Comparison of ENCODE assay signal across 8 mouse cellular contexts in the genomic region with DNA sequence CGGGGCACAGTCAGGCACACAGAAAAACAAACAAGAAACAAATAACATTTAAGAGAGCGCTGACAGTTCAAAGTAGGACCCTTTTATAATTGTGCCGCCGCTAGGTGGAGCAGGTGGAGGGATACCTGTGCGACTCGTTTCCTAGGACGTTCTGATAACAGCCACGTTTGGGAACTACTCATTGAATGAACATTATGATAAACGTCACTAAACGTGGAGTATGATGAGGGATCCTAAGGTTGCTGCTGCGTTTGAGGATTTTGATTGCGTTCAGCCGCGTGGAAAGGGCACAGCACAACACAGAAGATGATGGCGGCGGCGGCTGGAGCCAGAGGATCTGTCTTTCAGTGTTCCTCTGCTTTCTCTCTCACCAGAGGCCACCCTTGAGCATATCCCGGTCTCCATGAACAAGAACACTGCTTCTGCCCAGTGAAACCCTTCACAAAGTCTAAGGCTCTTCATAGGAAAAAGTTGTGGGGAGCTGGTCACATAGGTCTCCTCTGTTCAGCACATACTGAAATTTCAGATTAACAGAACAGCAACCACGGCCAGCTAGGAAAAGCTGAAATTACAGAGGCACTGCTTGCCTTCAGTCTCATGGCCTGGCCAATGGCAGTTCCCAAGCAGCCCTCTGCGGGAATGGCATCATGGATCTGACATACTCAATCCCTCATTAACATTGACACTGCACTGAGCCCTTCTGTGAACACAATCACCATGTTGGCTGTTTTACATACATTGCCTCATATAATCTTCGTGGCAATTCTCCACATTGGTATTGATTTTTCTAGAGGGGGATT. TPM values are rescaled to one million over a fixed set of nuclear protein-coding genes. Genes with fewer than 3 reads are reported as not detected.
DNase-seq lines count a peak whose midpoint lies in the region; ATAC-seq and TF ChIP-seq lines count a peak whose summit lies in the region.

No protein-coding gene starts in this region.

- DNase-seq in thymus, postnatal 4 days: peak; percentile 23
- DNase-seq in thymus, adult 2 months: no peak
- peak; percentile 73 for DNase-seq in hindbrain, embryonic 14.5 days (ENCODE audit: low spot score)
- DNase-seq in layer of hippocampus, postnatal 25 days (ENCODE audit: extremely low spot score in 1 of 2, low spot score in 1 of 2): peak; percentile 38 to 64
- peak; percentile 14 for DNase-seq in lung, postnatal 10 days
- peak; percentile 54 for DNase-seq in right cerebral cortex, postnatal 25 days
- DNase-seq in thymus, postnatal 36 days: no peak

- H3K4me1 ChIP-seq in thymus, adult 2 months (replicated peaks; ENCODE audit: control insufficient read depth, insufficient read depth, low read length): no peaks in the 10 kb centered on the region
- H3K4me1 ChIP-seq in embryonic facial prominence, embryonic 15.5 days: 0 out of 2 replicates have a peak, but pooled peaks cover 6% of the 10 kb centered on the region
- H3K4me1 ChIP-seq in hindbrain, embryonic 14.5 days (replicated peaks; ENCODE audit: control insufficient read depth, insufficient read depth, low read length): no peaks in the 10 kb centered on the region

- TF ChIP-seq CTCF in thymus, adult 2 months (IDR thresholded peaks at IDR 0.05; ENCODE audit: borderline replicate concordance, control insufficient read depth, extremely low read depth, insufficient read depth, low read length, poor library complexity): no peak

- ATAC-seq in embryonic facial prominence, embryonic 15.5 days (ENCODE audit: insufficient number of reproducible peaks, low FRiP score, low TSS enrichment, low read depth): no peak
- ATAC-seq in hindbrain, embryonic 14.5 days (ENCODE audit: low FRiP score): peak; percentile 77

- no peaks in the 10 kb centered on the region for H3K36me3 ChIP-seq in thymus, adult 2 months (ENCODE audit: control insufficient read depth, insufficient read depth, low read length)
- no peaks in the 10 kb centered on the region for H3K36me3 ChIP-seq in embryonic facial prominence, embryonic 15.5 days
- H3K36me3 ChIP-seq in hindbrain, embryonic 14.5 days (replicated peaks; ENCODE audit: control insufficient read depth, insufficient read depth): no peaks in the 10 kb centered on the region

- 21% methylated on average over 21 of the region's 21 CpGs for WGBS in thymus, adult 2 months
- 12% methylated on average over 21 of the region's 21 CpGs for WGBS in embryonic facial prominence, embryonic 15.5 days
- WGBS in hindbrain, embryonic 14.5 days: 14% methylated on average over 21 of the region's 21 CpGs

- no peak for TF ChIP-seq POLR2A in thymus, adult 2 months (IDR thresholded peaks at IDR 0.05; ENCODE audit: control insufficient read depth, extremely low read depth, insufficient read depth, low read length, poor library complexity)

- H3K9me3 ChIP-seq in embryonic facial prominence, embryonic 15.5 days (replicated peaks): no peaks in the 10 kb centered on the region
- no peaks in the 10 kb centered on the region for H3K9me3 ChIP-seq in hindbrain, embryonic 14.5 days (ENCODE audit: control insufficient read depth, low read length)

- no peak overlapping the region for H3K27ac ChIP-seq in thymus, adult 2 months (ENCODE audit: control insufficient read depth, insufficient read depth, low read length)
- H3K27ac ChIP-seq in embryonic facial prominence, embryonic 15.5 days (replicated peaks): no peak overlapping the region
- H3K27ac ChIP-seq in hindbrain, embryonic 14.5 days: no peak overlapping the region

- no peaks in the 10 kb centered on the region for H3K27me3 ChIP-seq in thymus, adult 2 months (ENCODE audit: control insufficient read depth, insufficient read depth, low read length)
- H3K27me3 ChIP-seq in embryonic facial prominence, embryonic 15.5 days: no peaks in the 10 kb centered on the region
- H3K27me3 ChIP-seq in hindbrain, embryonic 14.5 days (ENCODE audit: control insufficient read depth, insufficient read depth, low read length): no peaks in the 10 kb centered on the region

- peak overlapping the region; percentile 49 for H3K4me2 ChIP-seq in embryonic facial prominence, embryonic 15.5 days (replicated peaks)
- H3K4me2 ChIP-seq in hindbrain, embryonic 14.5 days (replicated peaks): peak overlapping the region; percentile 54

- H3K9ac ChIP-seq in embryonic facial prominence, embryonic 15.5 days: no peak overlapping the region
- peak overlapping the region; percentile 55 for H3K9ac ChIP-seq in hindbrain, embryonic 14.5 days

- no peak overlapping the region for H3K4me3 ChIP-seq in thymus, adult 2 months (ENCODE audit: control insufficient read depth, insufficient read depth, low read length)
- H3K4me3 ChIP-seq in embryonic facial prominence, embryonic 15.5 days (replicated peaks): peak overlapping the region; percentile 34
- peak overlapping the region; percentile 35 for H3K4me3 ChIP-seq in hindbrain, embryonic 14.5 days (replicated peaks; ENCODE audit: low read length)

RNA-seq across cellular contexts. Expression of a gene that starts 55.5 kb away (rescaled TPM):
- 0.15 TPM in 2 replicates for polyA plus RNA-seq in thymus, adult 2 months (2012; rRNA removed)
- polyA plus RNA-seq in embryonic facial prominence, embryonic 15.5 days (2015; fragmentation: Nextera tagmentation; extraction: Ambion mirVana): 1.4 and 2.1 TPM in 2 replicates
- polyA plus RNA-seq in hindbrain, embryonic 14.5 days (2014; fragmentation: Nextera tagmentation; extraction: Ambion mirVana): 2.9 and 4.6 TPM in 2 replicates
- 1 to 10 TPM; 6.9 to 7.6 TPM for total RNA-seq in layer of hippocampus, postnatal 25 days (2021)

Comparison
In these comparisons a context has a peak if more than half of its experiments do, and no peak if none do; other contexts are left out.
1. DNase-seq: peak in thymus, postnatal 4 days (single experiment), hindbrain, embryonic 14.5 days (single experiment), layer of hippocampus, postnatal 25 days (2 of 2), lung, postnatal 10 days (single experiment) and right cerebral cortex, postnatal 25 days (single experiment); none in thymus, adult 2 months (single experiment) and thymus, postnatal 36 days (0 of 2).